Mouse (Mus musculus): ENCODE measurements around the gene Sorcs2. TPM values are rescaled to one million over a fixed set of nuclear protein-coding genes. Genes with fewer than 3 reads are reported as not detected.
"Not testable (repeated sequence)": the region's sequence is repeated elsewhere in the genome, so short reads cannot be mapped to it uniquely, and the experiment has no call there.

Gene Sorcs2
- polyA plus RNA-seq, 1 experiment from 2014 or later = 11.1 TPM

GRCm38 (mm10) chr5:36396491-36397383 lies 1.2 kb downstream of the Sorcs2 start:
- Histone ChIP-seq H3K4me2 (ENCODE audit: low read depth, low read length) (peak overlapping the region; percentile 100), H3K27ac (ENCODE audit: low read depth, low read length) (no peak overlapping the region), H3K4me3 (ENCODE audit: low read depth, low read length) (peak overlapping the region; percentile 83), H3K36me3 (ENCODE audit: control insufficient read depth, insufficient read depth, low read length) (no peaks in the 10 kb centered on the region), H3K9ac (replicated peaks; ENCODE audit: low read depth, low read length) (peak overlapping the region; percentile 81), H3K4me1 (ENCODE audit: control insufficient read depth, insufficient read depth, low read length) (peaks cover 4% of the 10 kb centered on the region; the same call in 1 of the 2 replicates), H3K9me3 (ENCODE audit: control insufficient read depth, low read length) (no peaks in the 10 kb centered on the region), H3K27me3 (ENCODE audit: control insufficient read depth, insufficient read depth, low read length) (peaks cover 3% of the 10 kb centered on the region; the same call in 1 of the 2 replicates)
- WGBS = 7% methylated on average over 18 of the region's 18 CpGs
- no peak; the same call in 1 of the 2 replicates for ATAC-seq (ENCODE audit: low read depth)

- no peaks in the 10 kb centered on the region for H3K9me3 ChIP-seq (ENCODE audit: control insufficient read depth, low read length)
- peaks cover 4% of the 10 kb centered on the region; the same call in 1 of the 2 replicates for H3K4me1 ChIP-seq (ENCODE audit: control insufficient read depth, insufficient read depth, low read length)
- H3K9ac ChIP-seq (replicated peaks; ENCODE audit: low read depth, low read length) = no peak overlapping the region
- H3K36me3 ChIP-seq (ENCODE audit: control insufficient read depth, insufficient read depth, low read length) = no peaks in the 10 kb centered on the region
- WGBS = 73% methylated on average over 3 of the region's 3 CpGs
- no peak for ATAC-seq (ENCODE audit: low read depth)
- no peak overlapping the region for H3K4me3 ChIP-seq (ENCODE audit: low read depth, low read length)
- no peak overlapping the region for H3K27ac ChIP-seq (ENCODE audit: low read depth, low read length)
- H3K4me2 ChIP-seq (ENCODE audit: low read depth, low read length) = peak overlapping the region; percentile 100; the same call in 1 of the 2 replicates
- peaks cover 3% of the 10 kb centered on the region; the same call in 1 of the 2 replicates for H3K27me3 ChIP-seq (ENCODE audit: control insufficient read depth, insufficient read depth, low read length)
Measured at GRCm38 (mm10) chr5:36396011-36396410, 1.9 kb downstream of the Sorcs2 start.

GRCm38 (mm10) chr5:36394840-36395515 lies 3.0 kb downstream of the Sorcs2 start:
- 39% methylated on average over 11 of the region's 11 CpGs for WGBS
- Histone ChIP-seq H3K27me3 (ENCODE audit: control insufficient read depth, insufficient read depth, low read length) (peaks cover 3% of the 10 kb centered on the region; the same call in 1 of the 2 replicates), H3K4me3 (ENCODE audit: low read depth, low read length) (no peak overlapping the region), H3K27ac (ENCODE audit: low read depth, low read length) (no peak overlapping the region), H3K36me3 (ENCODE audit: control insufficient read depth, insufficient read depth, low read length) (no peaks in the 10 kb centered on the region), H3K9me3 (ENCODE audit: control insufficient read depth, low read length) (no peaks in the 10 kb centered on the region), H3K4me2 (ENCODE audit: low read depth, low read length) (no peak overlapping the region), H3K4me1 (ENCODE audit: control insufficient read depth, insufficient read depth, low read length) (peaks cover 4% of the 10 kb centered on the region; the same call in 1 of the 2 replicates), H3K9ac (replicated peaks; ENCODE audit: low read depth, low read length) (no peak overlapping the region)
- no peak for ATAC-seq (ENCODE audit: low read depth)

- 0 out of 2 replicates have a peak, but pooled peaks cover 4% of the 10 kb centered on the region for H3K4me1 ChIP-seq (ENCODE audit: control insufficient read depth, insufficient read depth, low read length)
- no peak for ATAC-seq (ENCODE audit: low read depth)
- peaks cover 3% of the 10 kb centered on the region; the same call in 1 of the 2 replicates for H3K27me3 ChIP-seq (ENCODE audit: control insufficient read depth, insufficient read depth, low read length)
- no peaks in the 10 kb centered on the region for H3K9me3 ChIP-seq (ENCODE audit: control insufficient read depth, low read length)
- 87% methylated on average over 4 of the region's 4 CpGs for WGBS
- no peak overlapping the region for H3K27ac ChIP-seq (ENCODE audit: low read depth, low read length)
- H3K36me3 ChIP-seq (ENCODE audit: control insufficient read depth, insufficient read depth, low read length) = no peaks in the 10 kb centered on the region
- H3K4me2 ChIP-seq (ENCODE audit: low read depth, low read length) = no peak overlapping the region
- no peak overlapping the region for H3K4me3 ChIP-seq (ENCODE audit: low read depth, low read length)
- no peak overlapping the region for H3K9ac ChIP-seq (replicated peaks; ENCODE audit: low read depth, low read length)
Measured at GRCm38 (mm10) chr5:36391751-36392150, 6.2 kb downstream of the Sorcs2 start.

- not testable (repeated sequence) for H3K9me3 ChIP-seq (ENCODE audit: control insufficient read depth, low read length); H3K4me1 ChIP-seq (ENCODE audit: control insufficient read depth, insufficient read depth, low read length); H3K27ac ChIP-seq (ENCODE audit: low read depth, low read length); ATAC-seq (ENCODE audit: low read depth); H3K4me2 ChIP-seq (ENCODE audit: low read depth, low read length); H3K36me3 ChIP-seq (ENCODE audit: control insufficient read depth, insufficient read depth, low read length); H3K4me3 ChIP-seq (ENCODE audit: low read depth, low read length); H3K27me3 ChIP-seq (ENCODE audit: control insufficient read depth, insufficient read depth, low read length); H3K9ac ChIP-seq (replicated peaks; ENCODE audit: low read depth, low read length)
Measured at GRCm38 (mm10) chr5:36390591-36390927, 7.4 kb downstream of the Sorcs2 start.

- Histone ChIP-seq H3K9me3 (ENCODE audit: control insufficient read depth, low read length) (no peaks in the 10 kb centered on the region), H3K4me3 (ENCODE audit: low read depth, low read length) (no peak overlapping the region), H3K36me3 (ENCODE audit: control insufficient read depth, insufficient read depth, low read length) (no peaks in the 10 kb centered on the region), H3K9ac (replicated peaks; ENCODE audit: low read depth, low read length) (no peak overlapping the region), H3K27me3 (ENCODE audit: control insufficient read depth, insufficient read depth, low read length) (peaks cover 3% of the 10 kb centered on the region; the same call in 1 of the 2 replicates), H3K4me1 (ENCODE audit: control insufficient read depth, insufficient read depth, low read length) (no peaks in the 10 kb centered on the region), H3K4me2 (ENCODE audit: low read depth, low read length) (no peak overlapping the region), H3K27ac (ENCODE audit: low read depth, low read length) (no peak overlapping the region)
- ATAC-seq (ENCODE audit: low read depth) = no peak
- 84% methylated on average over 9 of the region's 9 CpGs for WGBS
Measured at GRCm38 (mm10) chr5:36389731-36390590, 8.0 kb downstream of the Sorcs2 start.

GRCm38 (mm10) chr5:36385062-36385461 lies 12.9 kb downstream of the Sorcs2 start:
- no peak overlapping the region for H3K4me3 ChIP-seq (ENCODE audit: low read depth, low read length)
- ATAC-seq (ENCODE audit: low read depth) = no peak
- no peak overlapping the region for H3K4me2 ChIP-seq (ENCODE audit: low read depth, low read length)
- WGBS = 34% methylated on average over 5 of the region's 5 CpGs
- H3K27me3 ChIP-seq (ENCODE audit: control insufficient read depth, insufficient read depth, low read length) = no peaks in the 10 kb centered on the region
- no peaks in the 10 kb centered on the region for H3K9me3 ChIP-seq (ENCODE audit: control insufficient read depth, low read length)
- no peak overlapping the region for H3K9ac ChIP-seq (replicated peaks; ENCODE audit: low read depth, low read length)
- no peaks in the 10 kb centered on the region for H3K4me1 ChIP-seq (ENCODE audit: control insufficient read depth, insufficient read depth, low read length)
- H3K27ac ChIP-seq (ENCODE audit: low read depth, low read length) = no peak overlapping the region
- H3K36me3 ChIP-seq (ENCODE audit: control insufficient read depth, insufficient read depth, low read length) = no peaks in the 10 kb centered on the region

- Histone ChIP-seq H3K9me3 (ENCODE audit: control insufficient read depth, low read length) (no peaks in the 10 kb centered on the region), H3K27me3 (ENCODE audit: control insufficient read depth, insufficient read depth, low read length) (no peaks in the 10 kb centered on the region), H3K27ac (ENCODE audit: low read depth, low read length) (no peak overlapping the region), H3K9ac (replicated peaks; ENCODE audit: low read depth, low read length) (no peak overlapping the region), H3K4me2 (ENCODE audit: low read depth, low read length) (no peak overlapping the region), H3K4me1 (ENCODE audit: control insufficient read depth, insufficient read depth, low read length) (no peaks in the 10 kb centered on the region), H3K4me3 (ENCODE audit: low read depth, low read length) (no peak overlapping the region), H3K36me3 (ENCODE audit: control insufficient read depth, insufficient read depth, low read length) (no peaks in the 10 kb centered on the region)
- WGBS = 95% methylated on average over 3 of the region's 4 CpGs
- ATAC-seq (ENCODE audit: low read depth) = no peak
Measured at GRCm38 (mm10) chr5:36383431-36383830, 14.5 kb downstream of the Sorcs2 start.
